Mouse (Mus musculus) urinary bladder, postnatal 25 days (tissue): Measurements from ENCODE around the gene Tas1r1.

Source experiments
- DNase-seq: peaks from one replicate; pipeline ENCODE4 v3.0.0; 2022; ENCODE audit warnings: low spot score

Gene Tas1r1

DNA sequence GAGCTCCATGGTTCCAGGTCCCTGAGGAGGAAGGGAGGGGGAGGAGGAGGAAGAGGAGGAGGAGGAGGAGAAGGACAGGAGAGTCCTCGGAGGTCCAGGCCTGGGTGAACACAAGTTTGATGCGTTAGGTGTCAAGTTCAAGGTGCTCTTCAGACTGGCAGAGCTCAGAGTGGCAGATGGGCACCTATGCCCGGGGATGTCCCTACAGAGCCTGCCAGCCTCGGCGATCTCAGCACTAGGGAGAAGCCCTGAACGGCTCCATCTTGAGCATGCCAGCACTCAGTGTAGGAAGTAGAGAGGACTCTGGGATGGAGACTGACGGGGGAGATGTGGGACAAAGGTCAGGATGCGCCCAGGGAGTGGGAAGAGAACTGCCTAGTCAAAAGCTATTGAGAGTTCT, 51.7 kb downstream of the Tas1r1 start:
- no peak for DNase-seq

DNA sequence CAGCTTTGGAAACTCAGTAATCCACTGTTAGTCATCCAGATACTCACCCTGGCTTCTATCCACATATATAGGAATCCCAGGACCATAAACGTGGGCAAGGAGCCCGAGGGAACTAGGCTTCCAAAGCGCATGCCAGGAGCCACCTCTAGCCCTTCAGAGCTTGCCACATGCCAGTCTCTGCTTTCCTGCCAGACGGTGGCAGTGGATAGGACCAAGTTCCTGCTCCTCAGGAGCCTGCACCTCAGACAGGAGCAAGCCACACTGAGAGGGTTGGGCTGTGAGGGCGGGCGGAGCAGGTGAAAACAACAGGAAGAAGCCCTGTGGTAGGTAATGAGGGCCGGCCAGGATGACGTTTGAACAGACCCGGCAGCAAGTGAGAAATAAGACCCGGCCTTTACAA, 52.5 kb downstream of the Tas1r1 start:
- no peak for DNase-seq

DNA sequence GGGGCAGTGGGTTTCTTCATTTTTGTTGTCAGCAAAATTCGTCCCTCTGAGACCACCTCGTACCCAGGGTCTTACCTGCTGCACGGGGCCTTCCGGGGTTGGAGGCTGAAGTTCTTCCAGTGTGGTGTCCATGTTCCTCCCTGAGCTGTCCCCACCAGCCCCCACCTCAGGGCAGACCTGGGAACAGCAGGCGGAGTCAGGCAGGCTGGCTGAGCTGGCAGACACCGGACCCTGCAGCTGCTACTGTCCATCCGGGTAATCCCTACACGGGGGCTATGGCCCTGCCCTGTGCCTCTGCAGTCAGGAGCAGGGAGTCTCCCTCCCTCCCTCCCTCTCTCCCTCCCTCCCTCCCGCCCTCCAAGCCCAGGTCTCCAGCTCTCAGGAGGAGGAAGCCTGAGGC, 54.8 kb downstream of the Tas1r1 start:
- no peak for DNase-seq

DNA sequence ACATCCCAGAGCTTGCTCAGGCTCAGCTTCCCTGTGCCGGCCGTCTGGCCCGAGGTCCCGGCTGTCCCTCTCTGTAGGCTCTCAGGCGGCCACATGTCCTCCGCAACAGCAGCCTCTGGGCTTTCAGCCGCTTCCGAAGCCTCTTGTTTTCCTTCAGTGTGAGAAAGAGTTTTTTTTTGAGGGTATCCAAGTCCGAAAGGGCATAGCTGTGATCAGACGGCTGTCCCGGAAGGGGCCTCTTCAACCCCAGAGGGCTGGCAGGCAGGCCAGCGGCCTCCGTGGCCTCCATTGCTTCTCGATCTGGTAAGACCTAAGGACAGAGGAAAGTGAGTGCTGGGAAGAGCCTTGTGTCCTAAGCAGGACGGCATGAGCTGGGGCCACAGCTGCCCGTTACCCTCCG, 55.3 kb downstream of the Tas1r1 start:
- no peak for DNase-seq

DNA sequence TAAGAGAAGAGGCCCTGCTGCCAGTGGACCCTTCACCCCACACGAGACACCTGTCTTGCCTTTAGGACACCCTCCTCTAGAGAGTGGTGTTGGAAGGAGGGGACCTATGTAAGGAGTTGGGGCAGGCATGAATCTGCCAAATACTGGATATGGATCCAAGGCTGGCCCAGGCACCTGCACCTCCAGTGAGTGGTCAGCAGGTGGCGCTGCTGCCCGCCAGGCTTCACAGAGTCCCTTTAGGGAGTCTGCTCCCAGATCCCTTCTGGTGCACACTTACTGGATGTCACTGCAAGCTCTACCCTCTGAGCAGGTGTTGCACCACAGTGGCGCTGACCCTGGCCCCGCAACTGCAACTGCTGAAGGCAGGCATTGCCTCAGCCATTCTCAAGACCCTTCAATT, 57.0 kb downstream of the Tas1r1 start:
- DNase-seq, result peak; percentile 76

DNA sequence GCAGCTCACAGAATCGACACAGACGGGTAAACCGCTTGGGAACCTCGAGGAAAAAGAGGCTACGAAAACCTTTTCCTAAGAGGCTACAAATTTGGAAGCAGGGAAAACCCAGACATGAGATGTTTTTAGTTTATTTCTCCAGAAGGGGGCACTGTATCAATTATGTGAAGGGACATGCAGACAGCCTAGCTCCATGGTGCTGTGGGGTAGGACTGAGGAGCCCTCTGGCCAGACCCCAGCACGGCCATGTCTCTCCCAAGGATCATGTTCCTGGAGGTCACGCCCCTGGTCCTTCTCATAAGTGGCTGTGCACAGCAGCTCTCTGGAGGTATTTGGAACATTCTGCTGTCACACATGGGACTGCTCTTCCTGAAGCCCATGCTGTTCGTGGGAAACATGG, 57.7 kb downstream of the Tas1r1 start:
- DNase-seq, result no peak
